Comparison of ENCODE assay signal across 11 mouse cellular contexts in genomic region chr7:30572969-30573368, GRCm38 (mm10). TPM values are rescaled to one million over a fixed set of nuclear protein-coding genes. Genes with fewer than 3 reads are reported as not detected.
DNase-seq lines count a peak whose midpoint lies in the region; ATAC-seq and TF ChIP-seq lines count a peak whose summit lies in the region.
"Had no signal": no experiment of that assay in that cellular context is flagged by ENCODE, and none has a peak within 500 bp of the region (broad histone marks: within the 10 kb centered on the region; RNA-seq: fewer than 3 reads in every experiment).

No protein-coding gene starts in this region.

- DNase-seq in heart, adult 11 months = peak; percentile 97
- no peak for DNase-seq in heart, postnatal 25 days (ENCODE audit: low spot score)
- peak; percentile 75 for DNase-seq in MN1 (ENCODE audit: low spot score)
- DNase-seq in kidney, postnatal 14 days = peak; percentile 76
- no peak for DNase-seq in left cerebral cortex, adult 2 months (ENCODE audit: extremely low spot score in 1 of 2, low spot score in 2 of 2)
- DNase-seq in c-Kit-positive CD71-positive TER-119-positive erythroid progenitor cells, embryonic 14.5 days (ENCODE audit: low spot score) = no peak
- DNase-seq in urinary bladder, postnatal 4 days (ENCODE audit: low spot score in 2 of 2) = no peak
- DNase-seq: right cerebral cortex, postnatal 4 days had no signal

- no peak for TF ChIP-seq CTCF in left cerebral cortex, adult 2 months (IDR thresholded peaks at IDR 0.05)

- H3K4me3 ChIP-seq in left cerebral cortex, adult 2 months = no peak overlapping the region
- H3K4me3 ChIP-seq: midbrain, embryonic 10.5 days had no signal

- intact Hi-C loops in heart, postnatal 25 days (cut with DNase I) = no loop called here
- intact Hi-C loops in left cerebral cortex, adult 2 months (cut with DNase I) = no loop called here

- peak; percentile 65; the same call in 1 of the 2 replicates for ATAC-seq in common myeloid progenitor, adult 5-6 weeks (replicated peaks; ENCODE audit: low read depth, poor library complexity, severe bottlenecking)
- ATAC-seq: activated CD4-positive, CD25-positive, alpha-beta regulatory T cell, adult 4 months had no signal

- H3K27ac ChIP-seq in left cerebral cortex, adult 2 months = no peak overlapping the region
- H3K27ac ChIP-seq: midbrain, embryonic 10.5 days had no signal

RNA-seq across cellular contexts. Expression of gene Igflr1, which starts 7.7 kb away (rescaled TPM):
- 1 to 10 TPM; 1.3 to 1.6 TPM for total RNA-seq in heart, postnatal 25 days (2021)
- total RNA-seq in common myeloid progenitor, adult 5-6 weeks (2017) = 1.8 TPM in 1 of 2 replicates, not detected in the other
- total RNA-seq in left cerebral cortex, adult 2 months (2021) = 1 to 10 TPM; 3.8 to 6.6 TPM

RNA-seq across cellular contexts. Expression of gene Psenen, which starts 9.5 kb away (rescaled TPM):
- total RNA-seq in heart, postnatal 25 days (2021) = 10 to 100 TPM; 61.2 to 70.3 TPM
- 117 and 174 TPM in 2 replicates for total RNA-seq in common myeloid progenitor, adult 5-6 weeks (2017)
- total RNA-seq in left cerebral cortex, adult 2 months (2021) = 10 to 100 TPM; 84.9 to 93.8 TPM

RNA-seq across cellular contexts. Expression of gene Gm49396, which starts 9.8 kb away (rescaled TPM):
- 1 to 10 TPM; 1.4 to 1.9 TPM for total RNA-seq in heart, postnatal 25 days (2021)
- 3.7 and 5.4 TPM in 2 replicates for total RNA-seq in common myeloid progenitor, adult 5-6 weeks (2017)
- 1 to 10 TPM; 6.4 to 8.8 TPM for total RNA-seq in left cerebral cortex, adult 2 months (2021)

RNA-seq across cellular contexts. Expression of gene U2af1l4, which starts 9.9 kb away (rescaled TPM):
- total RNA-seq in heart, postnatal 25 days (2021) = 10 to 100 TPM; 63.7 to 66.4 TPM
- 58.2 and 68.5 TPM in 2 replicates for total RNA-seq in common myeloid progenitor, adult 5-6 weeks (2017)
- total RNA-seq in left cerebral cortex, adult 2 months (2021) = 10 to 100 TPM; 67.4 to 74.4 TPM

RNA-seq across cellular contexts. Expression of gene Lin37, which starts 13.3 kb away (rescaled TPM):
- total RNA-seq in heart, postnatal 25 days (2021) = 10 to 100 TPM; 15.1 to 15.5 TPM
- 20.8 and 21.2 TPM in 2 replicates for total RNA-seq in common myeloid progenitor, adult 5-6 weeks (2017)
- total RNA-seq in left cerebral cortex, adult 2 months (2021) = 10 to 100 TPM; 42.9 to 43.2 TPM

Comparison
In these comparisons a context has a peak if more than half of its experiments do, and no peak if none do; other contexts are left out.
1. DNase-seq: peak in heart, adult 11 months (single experiment), MN1 (single experiment) and kidney, postnatal 14 days (single experiment); none in heart, postnatal 25 days (single experiment), left cerebral cortex, adult 2 months (0 of 2), c-Kit-positive CD71-positive TER-119-positive erythroid progenitor cells, embryonic 14.5 days (single experiment) and urinary bladder, postnatal 4 days (0 of 2).